Mouse (Mus musculus) WW6 (cell line): ENCODE data around the gene 4930550C14Rik.
A peak's percentile ranks its signal among the peaks of the same experiment; 100 is the strongest.

Experiments used
- DNase-seq: peaks from one replicate; pipeline ENCODE4 v3.0.0-alpha.2; 2013; ENCODE audit warnings: low read depth, low spot score

The 4930550C14Rik gene

GRCm38 (mm10) chr9:53404050-53404752, 2.1 kb downstream of the 4930550C14Rik start:
- peak; percentile 68 for DNase-seq

GRCm38 (mm10) chr9:53404753-53405722, 2.9 kb downstream of the 4930550C14Rik start:
- DNase-seq, result peak; percentile 80

- no peak for DNase-seq
These were observed 6.4 kb downstream of the 4930550C14Rik start for GRCm38 (mm10) chr9:53408548-53408947.

GRCm38 (mm10) chr9:53408953-53409361, 6.8 kb downstream of the 4930550C14Rik start:
- DNase-seq, result no peak

GRCm38 (mm10) chr9:53409427-53409826, 7.3 kb downstream of the 4930550C14Rik start:
- no peak for DNase-seq

GRCm38 (mm10) chr9:53422133-53422896, 20.2 kb downstream of the 4930550C14Rik start:
- DNase-seq, result no peak

- DNase-seq, result no peak
These were observed 24.6 kb downstream of the 4930550C14Rik start for GRCm38 (mm10) chr9:53426726-53427125.

- no peak for DNase-seq
These were observed 25.5 kb downstream of the 4930550C14Rik start for GRCm38 (mm10) chr9:53427638-53428037.

- no peak for DNase-seq
These were observed 33.9 kb downstream of the 4930550C14Rik start for GRCm38 (mm10) chr9:53435830-53436570.

- DNase-seq, result no peak
These were observed 48.5 kb downstream of the 4930550C14Rik start for GRCm38 (mm10) chr9:53450609-53451008.

GRCm38 (mm10) chr9:53452038-53452437, 49.9 kb downstream of the 4930550C14Rik start:
- DNase-seq, result no peak

GRCm38 (mm10) chr9:53472806-53473518, 70.8 kb downstream of the 4930550C14Rik start:
- no peak for DNase-seq
